Mouse (Mus musculus) liver (tissue): ENCODE measurements around the gene Fgd2.
"Not testable (repeated sequence)": the region's sequence is repeated elsewhere in the genome, so short reads cannot be mapped to it uniquely, and the experiment has no call there.

Source experiments
- DNase-seq: peaks from one replicate; pipeline ENCODE4 v3.0.0-alpha.2; 2020; ENCODE audit warnings: mixed read lengths

Fgd2 gene

DNA sequence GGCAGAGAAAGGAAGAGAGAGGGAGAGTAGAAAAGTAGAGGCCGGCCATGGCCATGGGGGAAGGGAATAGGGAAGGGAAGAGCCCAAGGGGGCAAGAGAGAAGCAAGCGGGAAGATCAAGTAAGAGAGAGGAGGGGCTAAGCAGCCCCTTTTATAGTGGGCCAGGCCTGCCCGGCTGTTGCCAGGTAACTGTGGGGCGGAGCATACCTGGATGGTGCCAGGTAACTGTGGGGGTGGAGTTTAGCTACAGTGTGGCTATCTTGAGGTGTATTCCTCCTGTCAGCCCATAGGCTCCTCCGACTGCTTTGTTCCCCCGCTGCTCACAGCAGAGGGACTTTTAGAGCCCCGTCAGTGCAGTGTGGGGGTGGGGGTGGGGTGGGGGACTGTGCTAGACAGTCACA lies 8.0 kb downstream of the Fgd2 start:
- DNase-seq, result no peak

DNA sequence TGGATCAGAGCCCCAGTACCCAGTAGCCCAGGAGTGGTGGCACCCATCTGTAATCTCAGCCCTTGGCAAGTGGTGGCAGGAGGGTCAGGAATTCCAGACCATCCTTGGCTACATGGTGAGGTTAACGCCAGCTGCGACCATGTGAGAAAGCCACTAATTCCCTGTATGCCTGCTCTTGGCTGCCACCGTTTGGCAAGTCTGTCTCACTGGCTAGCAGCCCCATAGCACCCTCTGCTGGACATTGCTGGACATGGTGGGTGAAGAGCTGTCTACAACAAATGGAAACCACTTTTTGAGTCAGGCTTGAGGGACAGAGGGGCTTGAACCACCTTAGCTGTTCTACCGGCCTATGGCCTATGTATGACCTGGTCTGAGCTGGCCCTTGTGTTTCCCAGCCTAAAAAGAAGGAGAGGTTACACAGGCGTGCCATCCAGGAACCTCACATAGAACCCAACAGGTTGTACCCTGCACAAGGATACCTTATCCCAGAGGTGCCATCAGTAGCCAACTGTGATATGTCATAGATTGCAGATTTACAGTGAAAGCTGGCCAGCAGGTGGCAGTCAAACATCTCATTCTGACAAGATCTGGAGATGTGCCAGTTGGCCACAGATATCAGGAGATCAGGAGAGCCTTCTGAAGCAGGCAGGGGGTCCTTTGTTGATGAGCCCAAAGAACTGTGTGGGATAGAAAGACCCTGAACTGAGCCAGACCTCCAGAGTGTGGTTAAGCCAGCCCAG lies 10.4 kb downstream of the Fgd2 start:
- DNase-seq, result peak; percentile 90

DNA sequence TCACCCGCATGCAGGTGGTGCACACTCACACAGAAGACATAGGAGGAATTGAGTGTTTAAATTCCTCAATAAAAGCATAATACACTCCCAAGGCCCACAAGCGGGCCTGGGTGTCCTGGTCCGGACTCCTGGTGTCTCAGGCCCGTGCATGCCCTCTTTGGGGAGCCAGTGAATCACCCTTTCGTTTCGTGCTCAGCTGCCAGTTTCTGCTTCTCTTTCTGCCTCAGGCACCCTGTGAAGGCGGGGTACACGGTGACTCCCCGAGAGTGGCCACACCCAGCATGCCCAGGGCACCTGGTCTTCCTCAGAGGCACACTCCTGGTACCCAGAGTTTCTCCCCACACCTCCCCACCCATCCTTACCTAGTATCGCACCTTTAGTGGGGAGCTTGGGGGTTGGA lies 15.2 kb downstream of the Fgd2 start:
- no peak for DNase-seq

- no peak for DNase-seq
Measured at GRCm38 (mm10) chr17:29378056-29378455, 17.3 kb downstream of the Fgd2 start.

DNA sequence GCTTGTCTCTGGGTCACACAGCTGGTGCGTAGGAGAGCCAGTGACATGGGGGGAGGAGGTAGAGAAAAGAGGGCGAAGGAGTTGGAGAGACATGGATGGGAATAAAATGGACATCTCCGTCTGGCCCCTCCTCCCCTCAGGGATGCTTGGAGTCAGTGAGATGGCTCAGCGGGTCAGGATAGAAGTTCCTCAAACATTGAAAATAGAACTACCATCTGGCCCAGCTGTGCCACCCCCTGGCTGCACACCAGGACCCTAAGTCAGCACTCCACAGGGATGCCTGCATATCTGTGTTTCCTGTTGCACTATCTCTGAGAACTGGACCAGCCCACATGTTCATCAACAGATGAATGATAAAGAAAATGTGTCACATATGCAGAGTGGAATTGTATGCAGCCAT lies 19.5 kb downstream of the Fgd2 start:
- no peak for DNase-seq

- peak; percentile 87 for DNase-seq
Measured at GRCm38 (mm10) chr17:29381472-29381871, 20.8 kb downstream of the Fgd2 start.

GRCm38 (mm10) chr17:29382417-29382816 lies 21.7 kb downstream of the Fgd2 start:
- no peak for DNase-seq

DNA sequence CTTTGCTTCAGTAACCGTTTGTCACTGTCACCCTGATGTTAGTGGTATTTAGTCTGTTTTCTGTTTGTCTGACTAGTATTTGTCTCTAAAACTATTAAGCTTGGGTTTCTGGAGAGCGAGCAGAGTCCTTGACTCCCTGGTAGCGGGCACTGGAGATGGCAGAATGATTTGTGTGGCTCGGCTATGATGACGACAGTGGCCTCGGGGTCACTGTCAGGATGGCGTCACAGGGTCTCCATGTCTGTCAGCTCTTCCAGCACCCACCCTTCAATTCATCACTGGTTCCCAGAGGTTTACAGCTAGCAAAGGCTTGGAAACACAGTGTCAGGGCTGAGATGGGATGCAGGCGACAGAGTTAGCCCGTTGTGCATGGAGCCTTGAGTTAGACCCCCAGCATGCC lies 23.2 kb downstream of the Fgd2 start:
- no peak for DNase-seq

DNA sequence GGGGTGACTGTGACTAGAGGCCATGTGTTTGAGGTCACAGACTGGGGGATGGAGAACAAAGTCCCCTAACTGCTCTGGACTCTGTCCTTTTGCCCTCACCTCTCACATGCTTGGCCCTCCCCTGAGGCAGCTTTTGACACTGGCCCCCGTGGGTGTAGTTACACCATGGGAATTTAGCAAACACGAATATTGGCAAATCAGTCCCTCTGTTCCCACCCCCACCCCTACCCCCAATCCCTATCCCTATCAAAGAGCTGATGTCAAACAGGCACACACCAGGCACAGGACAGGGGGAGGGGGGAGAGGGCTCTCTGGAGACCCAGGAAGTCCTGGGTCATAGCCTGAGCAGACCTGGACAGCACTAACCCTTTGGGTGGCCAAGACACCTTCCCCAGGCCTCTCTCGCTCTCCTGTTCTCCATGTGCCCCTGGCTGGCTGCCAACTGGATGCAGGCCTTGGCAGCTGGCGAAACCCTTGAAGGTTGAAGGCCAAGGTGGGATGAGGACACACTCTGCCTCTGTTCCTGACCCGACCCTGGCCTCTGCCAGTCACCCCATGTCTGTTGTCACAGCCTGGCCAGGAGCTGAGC lies 24.2 kb downstream of the Fgd2 start:
- DNase-seq, result peak; percentile 42

DNA sequence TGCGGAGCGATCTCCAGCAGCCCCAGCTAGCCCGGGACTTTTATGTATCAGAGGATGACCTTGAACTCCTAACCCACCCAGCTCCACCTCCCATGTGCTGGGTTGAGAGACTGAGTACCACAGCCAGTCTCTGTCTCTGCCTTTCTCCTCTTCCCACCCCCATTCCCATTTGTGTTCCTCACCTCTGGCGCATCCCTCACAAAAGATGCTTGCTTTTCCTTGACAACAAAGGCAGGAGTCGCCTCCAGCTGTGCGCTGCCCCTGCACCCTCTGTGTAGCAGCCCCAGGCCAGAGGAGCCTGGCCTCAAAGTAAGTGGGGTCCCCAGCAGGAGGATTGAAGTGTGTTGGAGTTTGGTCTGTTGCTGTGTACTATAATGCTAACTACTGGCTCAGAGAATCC lies 25.0 kb downstream of the Fgd2 start:
- no peak for DNase-seq

DNA sequence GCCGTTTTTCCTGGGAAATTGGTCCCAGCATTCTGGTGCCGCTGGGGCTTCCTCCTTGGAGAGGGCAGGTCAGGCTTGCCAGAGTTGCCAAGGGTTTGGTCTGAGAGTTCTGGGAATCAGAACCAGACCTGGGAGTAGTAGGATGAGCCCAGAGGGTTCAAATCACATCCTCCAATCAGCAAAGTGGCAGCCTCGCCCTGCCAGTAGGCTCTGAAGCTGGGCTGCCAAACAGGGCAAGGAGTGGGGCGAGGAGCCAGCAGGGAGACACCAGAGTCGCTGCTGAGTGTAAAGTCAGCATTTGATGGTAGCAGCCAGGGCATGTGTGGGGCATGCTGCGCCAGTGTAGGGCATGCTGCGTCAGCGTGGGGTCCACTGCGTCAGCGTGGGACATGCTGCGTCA lies 28.3 kb downstream of the Fgd2 start:
- no peak for DNase-seq

- no peak for DNase-seq
Measured at GRCm38 (mm10) chr17:29391280-29391679, 30.6 kb downstream of the Fgd2 start.

GRCm38 (mm10) chr17:29393335-29394089 lies 32.8 kb downstream of the Fgd2 start:
- DNase-seq, result peak; percentile 62

DNA sequence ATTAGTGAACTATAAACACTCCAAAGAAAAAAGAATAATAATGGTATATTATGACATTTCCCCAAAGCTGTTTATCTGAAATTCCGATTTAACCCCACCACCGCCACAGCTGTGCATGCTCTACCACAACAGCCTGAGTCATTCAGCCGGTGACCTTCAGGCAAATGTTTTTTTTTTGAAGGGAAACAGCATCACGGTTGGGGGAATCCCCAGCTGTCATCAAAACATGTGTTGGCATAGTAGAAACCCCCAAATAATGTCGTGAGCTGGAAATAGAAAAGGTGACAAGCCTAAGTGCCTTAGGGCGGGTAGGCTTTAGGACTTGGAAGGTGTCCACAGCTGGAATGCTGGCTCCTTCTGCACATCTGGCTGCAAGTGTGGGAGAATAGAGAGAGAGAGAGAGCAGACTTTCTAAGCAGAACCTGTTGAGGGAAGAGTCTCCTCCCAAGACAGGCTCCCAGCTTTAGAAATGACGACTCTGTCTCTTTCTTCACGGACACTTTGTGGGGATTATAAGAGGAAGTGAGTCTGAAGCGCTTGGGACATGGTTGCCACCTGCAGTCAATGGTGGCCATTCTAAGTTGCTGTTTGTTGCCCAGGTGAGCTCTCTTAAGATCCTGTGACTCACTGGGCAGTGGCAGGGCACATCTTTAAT lies 33.5 kb downstream of the Fgd2 start:
- no peak for DNase-seq

GRCm38 (mm10) chr17:29394761-29395160 lies 34.0 kb downstream of the Fgd2 start:
- not testable (repeated sequence) for DNase-seq

- peak; percentile 49 for DNase-seq
Measured at GRCm38 (mm10) chr17:29395381-29395780, 34.7 kb downstream of the Fgd2 start.

DNA sequence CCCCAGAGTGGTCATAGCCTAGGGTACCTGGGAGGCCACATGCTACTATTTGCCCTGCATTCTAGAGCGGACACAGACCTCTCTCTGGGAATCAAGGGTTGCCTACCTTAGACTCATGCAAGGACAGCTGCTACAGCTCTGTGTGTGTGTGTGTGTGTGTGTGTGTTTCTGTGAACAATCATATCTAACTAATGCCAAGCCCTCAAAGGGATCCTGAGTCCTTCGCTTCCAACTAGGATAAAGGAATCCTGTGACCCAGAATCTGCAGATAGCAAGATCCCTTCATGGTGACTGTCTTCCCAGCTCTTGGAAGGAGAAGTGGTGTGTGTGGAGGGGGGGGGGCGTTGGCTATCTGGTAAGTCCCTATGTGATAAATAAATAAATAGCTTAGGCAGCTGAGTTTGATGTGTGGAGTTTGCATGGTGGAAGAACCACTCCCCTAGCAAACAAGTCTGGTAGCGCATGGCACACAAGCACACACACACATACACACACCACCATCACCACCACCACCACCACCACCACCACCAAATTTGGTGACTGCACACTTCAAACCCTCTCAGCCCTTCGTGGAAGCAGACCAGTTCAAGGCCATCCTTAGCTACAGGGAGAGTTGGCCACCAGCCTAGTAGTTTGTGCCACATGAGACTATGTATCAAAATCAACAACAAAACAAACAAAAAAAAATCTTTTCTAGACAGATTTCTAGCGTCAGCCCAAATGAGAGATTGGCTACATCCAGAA lies 35.5 kb downstream of the Fgd2 start:
- DNase-seq, result no peak

- peak; percentile 88 for DNase-seq
Measured at GRCm38 (mm10) chr17:29396821-29397242, 36.1 kb downstream of the Fgd2 start.

GRCm38 (mm10) chr17:29397480-29398433 lies 37.0 kb downstream of the Fgd2 start:
- DNase-seq, result peak; percentile 94

- no peak for DNase-seq
Measured at GRCm38 (mm10) chr17:29398434-29399026, 37.8 kb downstream of the Fgd2 start.
